Mouse (Mus musculus): Measurements from ENCODE around the gene Mrps23.

DNA sequence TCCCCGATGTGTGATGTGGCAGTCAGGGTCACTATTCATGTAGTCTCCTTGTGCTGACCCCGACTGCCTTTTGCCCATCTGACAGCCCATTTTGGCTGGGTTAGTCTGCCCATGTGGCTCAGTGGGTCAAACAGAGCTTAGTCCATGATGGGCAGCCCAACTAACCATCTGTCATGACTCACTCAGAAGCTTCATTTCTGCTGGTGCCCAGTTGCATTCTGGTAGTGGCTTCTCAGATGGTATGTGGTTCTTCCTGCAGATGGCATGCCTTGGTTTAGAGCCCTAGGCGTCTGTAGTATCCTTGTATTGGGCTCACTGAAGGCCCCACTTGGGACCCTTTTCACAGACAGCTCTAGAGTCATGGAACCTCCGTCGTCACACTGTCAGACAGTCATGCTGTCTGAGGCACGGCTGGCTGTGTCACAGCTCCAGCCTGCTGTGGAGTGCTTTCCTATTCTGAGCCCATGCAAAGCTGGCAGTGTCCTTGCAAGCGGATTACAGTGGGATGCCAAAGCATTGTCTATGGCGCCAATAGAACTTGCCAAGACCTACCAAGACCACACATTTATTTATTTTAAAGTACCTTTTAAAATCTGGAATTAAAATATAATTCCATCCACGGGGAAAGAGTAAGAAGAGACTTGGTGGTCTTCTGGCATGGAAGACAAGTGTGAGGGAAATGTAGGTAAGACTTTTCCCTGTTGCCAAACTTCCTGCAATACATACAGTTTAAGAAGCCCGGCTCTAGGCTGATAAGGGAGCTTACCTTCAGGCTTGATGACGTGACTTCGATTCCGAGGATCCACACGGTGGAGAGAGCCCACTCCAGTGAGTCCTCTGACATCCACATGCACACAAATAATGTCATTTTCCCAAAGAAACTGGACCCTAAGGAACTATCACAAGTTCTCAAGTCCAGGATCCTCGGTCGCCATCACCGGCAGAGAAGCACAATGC is 23.1 kb downstream of the Mrps23 start:
- TF ChIP-seq CTCF (IDR thresholded peaks at IDR 0.05; ENCODE audit: control insufficient read depth, insufficient read depth, low read length) (no peak), POLR2A (IDR thresholded peaks at IDR 0.05; ENCODE audit: borderline replicate concordance, control insufficient read depth, low read depth, low read length) (no peak)

All from bone marrow, adult 2 months (tissue).